Mouse (Mus musculus) stomach, embryonic 14.5 days (tissue): ENCODE measurements around the gene Msrb3. TPM values are rescaled to one million over a fixed set of nuclear protein-coding genes. Genes with fewer than 3 reads are reported as not detected.
A peak's percentile ranks its signal among the peaks of the same experiment; 100 is the strongest.

ENCODE experiments used
- ATAC-seq: fragments of 200-750 bp; cut with Nextera tagmentation; 2 replicates; pipeline ENCODE4 v1.8.0; 2017; ENCODE audit warnings: low read depth, moderate TSS enrichment; ENCODE audit not compliant: insufficient number of reproducible peaks, insufficient read depth, low FRiP score
- H3K27ac ChIP-seq: fragments of 300-500 bp; sonication (generic); 2 replicates; pipeline ENCODE4 v1.5.1; 2014; ENCODE audit warnings: mild to moderate bottlenecking, low read length, moderate library complexity, mixed read lengths
- H3K27me3 ChIP-seq: fragments of 300-500 bp; sonication (generic); 2 replicates; pipeline ENCODE4 v1.6.1; 2014; ENCODE audit warnings: low read length, control low read depth, mixed read lengths; ENCODE audit not compliant: control insufficient read depth, insufficient read depth
- H3K36me3 ChIP-seq: fragments of 300-500 bp; sonication (generic); 2 replicates; pipeline ENCODE4 v1.6.1; 2014; ENCODE audit warnings: mild to moderate bottlenecking, control low read depth, low read length, moderate library complexity, mixed read lengths; ENCODE audit not compliant: control insufficient read depth, insufficient read depth
- H3K4me1 ChIP-seq: fragments of 300-500 bp; sonication (generic); 2 replicates; pipeline ENCODE4 v1.6.1; 2014; ENCODE audit warnings: low read length, control low read depth, mixed read lengths; ENCODE audit not compliant: control insufficient read depth, insufficient read depth
- H3K4me2 ChIP-seq: fragments of 300-500 bp; sonication (generic); replicated peaks from 2 replicates; pipeline ENCODE4 v1.6.1; 2014; ENCODE audit warnings: low read depth, low read length, control low read depth
- H3K4me3 ChIP-seq: fragments of 300-500 bp; sonication (generic); 2 replicates; pipeline ENCODE4 v1.5.1; 2014; ENCODE audit warnings: low read depth, low read length, control low read depth
- H3K9ac ChIP-seq: fragments of 300-500 bp; sonication (generic); replicated peaks from 2 replicates; pipeline ENCODE4 v1.6.1; 2014; ENCODE audit warnings: low read depth, mild to moderate bottlenecking, control low read depth, low read length, moderate library complexity, mixed read lengths
- H3K9me3 ChIP-seq: fragments of 300-500 bp; sonication (generic); 2 replicates; pipeline ENCODE4 v1.6.1; 2016; ENCODE audit warnings: low read depth, low read length, control low read depth; ENCODE audit not compliant: control insufficient read depth
- WGBS: fragments of 180-500 bp; shearing (Covaris S2); extraction: QIAGEN DNeasy Blood & Tissue Kit; methylation state at CpG from one replicate; pipeline ENCODE4 v1.1.7; 2014; 5-methylcytosine and 5-hydroxymethylcytosine counted together
- polyA plus RNA-seq: library from polyadenylated mRNA; unstranded; fragments of >200 nt; fragmentation: Nextera tagmentation; extraction: Ambion mirVana; gene quantifications from 2 replicates; pipeline ENCODE4 v1.2.1, GENCODE M21; 2014

Msrb3 gene
- polyA plus RNA-seq, 1 experiment from 2014 or later: 33.3 TPM

- Histone ChIP-seq H3K36me3 (no peaks in the 10 kb centered on the region), H3K4me1 (peaks cover 9% of the 10 kb centered on the region), H3K9ac (no peak overlapping the region), H3K27me3 (no peaks in the 10 kb centered on the region), H3K9me3 (no peaks in the 10 kb centered on the region), H3K27ac (no peak overlapping the region), H3K4me2 (no peak overlapping the region), H3K4me3 (no peak overlapping the region)
- WGBS: 81% methylated on average over 9 of the region's 9 CpGs
- ATAC-seq: no peak
These were observed 115.5 kb downstream of the Msrb3 start for GRCm38 (mm10) chr10:120783393-120783792.

GRCm38 (mm10) chr10:120777499-120777898, 121.4 kb downstream of the Msrb3 start:
- Histone ChIP-seq H3K9ac (no peak overlapping the region), H3K9me3 (peaks cover 6% of the 10 kb centered on the region; the same call in 1 of the 2 replicates), H3K27me3 (no peaks in the 10 kb centered on the region), H3K36me3 (no peaks in the 10 kb centered on the region), H3K4me1 (no peaks in the 10 kb centered on the region), H3K4me2 (no peak overlapping the region), H3K4me3 (no peak overlapping the region), H3K27ac (no peak overlapping the region)
- ATAC-seq: no peak
- WGBS: 71% methylated on average over 3 of the region's 3 CpGs

DNA sequence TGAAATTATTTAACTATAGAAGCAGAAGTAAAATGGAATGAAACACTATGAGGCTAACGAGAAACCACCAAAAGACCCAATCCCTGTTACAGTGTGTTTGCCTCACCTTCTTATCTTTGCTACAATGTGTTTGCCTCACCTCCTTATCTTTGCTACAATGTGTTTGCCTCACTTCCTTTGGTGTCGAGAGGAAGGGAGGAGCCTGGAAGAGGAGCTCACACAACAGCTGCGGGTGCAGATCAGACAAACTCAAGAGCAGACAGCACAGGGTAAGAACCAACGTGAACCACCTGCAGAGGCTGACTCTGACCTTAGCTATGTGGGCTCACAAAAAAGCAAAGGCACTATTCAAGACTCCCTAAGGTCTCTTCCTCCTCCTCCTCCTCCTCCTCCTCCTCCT, 123.5 kb downstream of the Msrb3 start:
- ATAC-seq: no peak
- H3K27me3 ChIP-seq: no peaks in the 10 kb centered on the region
- H3K4me2 ChIP-seq: no peak overlapping the region
- H3K36me3 ChIP-seq: no peaks in the 10 kb centered on the region
- H3K4me3 ChIP-seq: no peak overlapping the region
- H3K9ac ChIP-seq: no peak overlapping the region
- H3K4me1 ChIP-seq: no peaks in the 10 kb centered on the region
- H3K9me3 ChIP-seq: peaks cover 6% of the 10 kb centered on the region; the same call in 1 of the 2 replicates
- H3K27ac ChIP-seq: no peak overlapping the region
- 72% methylated on average over 4 of the region's 4 CpGs for WGBS

DNA sequence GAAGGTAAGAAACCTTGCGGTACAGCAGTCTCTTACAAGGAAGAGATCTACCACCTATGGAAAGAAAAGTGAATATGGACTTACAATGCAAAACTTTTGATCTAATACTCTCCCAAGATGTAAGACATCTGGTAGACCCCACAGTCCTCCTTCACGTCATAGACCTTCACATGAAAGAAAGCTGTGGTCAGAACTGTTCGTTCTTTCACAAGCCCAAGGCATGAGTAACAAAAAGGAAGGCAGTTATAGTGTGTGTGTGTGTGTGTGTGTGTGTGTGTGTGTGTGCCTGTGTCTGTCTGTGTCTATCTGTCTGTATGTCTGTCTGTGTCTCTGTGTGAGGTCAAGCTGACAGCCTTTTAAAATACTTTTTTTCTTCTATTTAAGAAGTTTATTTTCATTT, 131.5 kb downstream of the Msrb3 start:
- Histone ChIP-seq H3K9ac (no peak overlapping the region), H3K4me3 (no peak overlapping the region), H3K4me1 (peaks cover 14% of the 10 kb centered on the region), H3K27me3 (no peaks in the 10 kb centered on the region), H3K27ac (no peak overlapping the region), H3K36me3 (no peaks in the 10 kb centered on the region), H3K9me3 (no peaks in the 10 kb centered on the region), H3K4me2 (no peak overlapping the region)
- 88% methylated on average over 3 of the region's 3 CpGs for WGBS
- no peak for ATAC-seq

DNA sequence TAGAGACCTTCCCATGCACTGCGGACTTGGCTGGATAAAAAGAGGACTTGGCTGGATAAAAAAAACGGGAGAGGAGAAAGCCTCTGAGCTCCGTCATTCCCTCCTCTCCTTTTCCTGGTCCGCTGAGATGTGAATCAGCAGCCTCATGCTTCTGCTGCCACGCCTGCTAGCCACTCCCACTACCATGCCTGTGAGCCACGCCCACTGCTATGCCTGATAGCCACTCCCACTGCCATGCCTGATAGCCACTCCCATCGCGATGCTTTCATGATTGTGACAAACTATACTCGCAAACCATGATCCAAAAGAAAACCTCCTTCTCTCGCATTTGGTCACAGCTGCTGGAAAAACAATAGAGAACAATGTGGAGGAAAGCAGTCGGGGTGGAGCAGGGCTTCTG, 133.5 kb downstream of the Msrb3 start:
- ATAC-seq: no peak
- 0 out of 2 replicates have a peak overlapping the region, but pooled peaks have one; percentile 7 for H3K27ac ChIP-seq
- 84% methylated on average over 11 of the region's 11 CpGs for WGBS
- H3K4me1 ChIP-seq: peaks cover 14% of the 10 kb centered on the region
- H3K9ac ChIP-seq: no peak overlapping the region
- H3K4me3 ChIP-seq: no peak overlapping the region
- no peak overlapping the region for H3K4me2 ChIP-seq
- H3K9me3 ChIP-seq: no peaks in the 10 kb centered on the region
- H3K27me3 ChIP-seq: no peaks in the 10 kb centered on the region
- no peaks in the 10 kb centered on the region for H3K36me3 ChIP-seq

DNA sequence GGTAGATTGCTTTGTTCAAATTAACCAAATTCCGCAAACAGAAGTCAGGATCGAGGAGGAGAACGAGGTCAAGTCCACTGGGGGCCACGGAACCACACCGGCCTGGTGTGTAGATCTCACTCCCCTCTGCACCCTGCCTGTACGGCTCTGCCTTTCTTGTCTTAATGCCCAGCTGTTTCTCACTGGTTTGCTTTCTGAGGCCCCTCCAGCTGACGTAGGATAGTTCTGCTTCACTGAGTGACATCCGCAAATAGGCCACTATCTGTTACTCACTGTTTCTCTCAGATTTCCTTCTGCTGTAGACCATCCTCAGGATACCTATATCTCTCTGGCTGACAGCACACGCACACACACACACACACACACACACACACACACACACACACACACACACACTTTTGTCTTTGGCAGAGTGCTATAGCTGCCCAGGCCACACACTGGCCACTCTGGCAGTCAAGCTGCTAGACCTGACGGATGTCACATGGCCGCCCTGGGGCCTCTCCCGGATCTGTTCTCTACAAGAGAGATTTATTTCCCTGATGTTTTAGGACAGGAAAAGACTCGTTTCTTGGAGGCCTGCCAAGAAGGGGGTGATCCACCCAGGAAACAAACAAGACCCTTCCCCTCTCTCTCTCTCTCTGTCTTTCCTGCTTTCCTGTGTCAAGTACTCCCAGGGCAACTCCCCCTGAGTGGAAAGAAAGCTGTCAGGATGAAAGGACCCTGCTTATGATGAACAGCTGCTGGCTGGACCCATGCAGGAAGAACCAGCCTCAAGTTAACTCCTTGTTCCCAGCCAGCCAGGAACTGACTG, 135.0 kb downstream of the Msrb3 start:
- H3K9ac ChIP-seq: no peak overlapping the region
- no peaks in the 10 kb centered on the region for H3K27me3 ChIP-seq
- H3K27ac ChIP-seq: peak overlapping the region; percentile 77
- H3K9me3 ChIP-seq: no peaks in the 10 kb centered on the region
- no peaks in the 10 kb centered on the region for H3K36me3 ChIP-seq
- WGBS: 19% methylated on average over 13 of the region's 13 CpGs
- H3K4me1 ChIP-seq: peaks cover 14% of the 10 kb centered on the region
- no peak overlapping the region; the same call in 1 of the 2 replicates for H3K4me2 ChIP-seq
- ATAC-seq: peak; percentile 91
- H3K4me3 ChIP-seq: no peak overlapping the region

DNA sequence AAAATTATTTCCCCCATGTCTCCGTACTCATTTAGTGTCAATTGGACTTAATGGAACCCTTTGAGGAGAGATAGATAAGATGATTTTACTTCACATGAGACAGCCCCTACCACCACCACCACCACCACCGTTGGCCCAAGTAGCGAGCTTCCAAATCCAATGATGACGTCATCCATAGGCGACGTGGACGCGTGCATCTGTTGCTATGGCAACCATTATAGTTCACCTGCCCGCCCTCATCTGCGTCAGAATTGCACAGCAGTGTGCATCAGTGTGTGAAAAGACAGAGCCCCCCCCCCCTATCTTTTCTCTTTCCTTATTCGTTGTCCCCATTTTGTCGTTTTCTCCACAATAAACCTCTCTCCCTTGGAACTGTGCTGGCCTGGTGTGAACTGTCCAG, 135.9 kb downstream of the Msrb3 start:
- WGBS: 89% methylated on average over 12 of the region's 12 CpGs
- no peak overlapping the region for H3K9ac ChIP-seq
- H3K27ac ChIP-seq: peak overlapping the region; percentile 77

DNA sequence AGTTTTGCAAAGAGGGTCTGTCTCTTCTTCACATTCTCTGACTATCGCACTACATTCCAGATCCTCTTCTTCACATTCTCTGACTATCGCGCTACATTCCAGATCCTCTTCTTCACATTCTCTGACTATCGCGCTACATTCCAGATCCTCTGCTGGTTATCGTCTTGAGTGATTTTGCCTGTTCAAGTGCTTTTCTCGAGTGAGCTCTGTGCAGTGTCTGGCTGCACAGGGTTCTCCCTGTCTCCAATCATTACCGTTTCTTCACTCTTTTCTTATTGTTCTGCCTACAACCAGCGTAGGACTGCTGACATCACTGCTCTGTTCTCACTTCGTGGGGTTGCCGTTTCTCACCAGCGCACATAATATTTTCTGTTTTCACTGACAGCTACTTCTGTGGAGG, 138.2 kb downstream of the Msrb3 start:
- Histone ChIP-seq H3K27me3 (no peaks in the 10 kb centered on the region), H3K27ac (no peak overlapping the region), H3K4me1 (peaks cover 14% of the 10 kb centered on the region), H3K9ac (no peak overlapping the region), H3K9me3 (no peaks in the 10 kb centered on the region; the same call in 1 of the 2 replicates), H3K4me2 (no peak overlapping the region), H3K4me3 (no peak overlapping the region), H3K36me3 (no peaks in the 10 kb centered on the region)
- ATAC-seq: no peak
- WGBS: 81% methylated on average over 12 of the region's 12 CpGs

More for the DNA sequence above, 135.9 kb downstream of the Msrb3 start:
- no peak for ATAC-seq
- H3K27me3 ChIP-seq: no peaks in the 10 kb centered on the region
- H3K4me1 ChIP-seq: peaks cover 14% of the 10 kb centered on the region
- no peak overlapping the region for H3K4me3 ChIP-seq
- no peaks in the 10 kb centered on the region; the same call in 1 of the 2 replicates for H3K9me3 ChIP-seq
- H3K36me3 ChIP-seq: no peaks in the 10 kb centered on the region
- H3K4me2 ChIP-seq: no peak overlapping the region
